Mouse (Mus musculus) ES-E14 (cell line): ENCODE data around the gene Sestd1.

Source experiments
- CHD2 ChIP-seq: IDR thresholded peaks from 2 replicates; pipeline ENCODE4 v1.6.1; 2014; ENCODE audit warnings: mild to moderate bottlenecking, low read depth, low read length, inconsistent platforms
- ZNF384 ChIP-seq: IDR thresholded peaks from 2 replicates; pipeline ENCODE4 v1.6.1; 2012; ENCODE audit warnings: low read depth, low read length, inconsistent platforms

DNA sequence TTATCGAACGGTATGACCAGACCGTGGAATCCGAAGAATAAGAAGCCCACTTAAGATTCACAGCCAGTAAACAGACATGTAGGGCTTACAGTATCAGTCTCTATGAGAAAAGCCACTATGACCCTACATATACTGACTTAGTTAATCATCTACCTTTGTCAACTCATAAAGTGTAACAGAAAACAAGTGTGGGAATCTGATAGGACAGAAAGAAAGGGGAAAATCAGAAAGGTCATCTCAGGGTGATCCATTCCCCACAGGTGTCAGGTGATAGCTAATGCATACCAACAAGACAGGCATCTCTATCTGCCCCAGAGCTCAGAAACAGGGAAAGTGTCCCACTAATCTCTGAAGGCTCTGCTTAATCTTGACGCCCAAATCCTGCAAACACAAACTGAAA lies 4.5 kb downstream of the Sestd1 start:
- TF ChIP-seq ZNF384 (no peak), CHD2 (no peak)
